Mouse (Mus musculus) adrenal gland, postnatal 0 days (tissue): ENCODE measurements around the gene Arrdc3. TPM values are rescaled to one million over a fixed set of nuclear protein-coding genes. Genes with fewer than 3 reads are reported as not detected.

Experiments used
- polyA plus RNA-seq: library from polyadenylated mRNA; unstranded; fragments of >200 nt; fragmentation: Nextera tagmentation; extraction: Ambion mirVana; gene quantifications from 2 replicates; pipeline ENCODE4 v1.2.1, GENCODE M21; 2015

The Arrdc3 gene
- polyA plus RNA-seq = 50.6 and 84.5 TPM in 2 replicates

GRCm38 (mm10) chr13:80883190-80883589 is at the start of gene Arrdc3:
Gene Arrdc3, plus strand, starts transcription at chr13:80883384.

